Mouse (Mus musculus): ENCODE measurements around the gene D17H6S53E. TPM values are rescaled to one million over a fixed set of nuclear protein-coding genes. Genes with fewer than 3 reads are reported as not detected.

D17H6S53E gene
- polyA plus RNA-seq, 1 experiment, result 12.1 TPM

- TF ChIP-seq POLR2A (IDR thresholded peaks at IDR 0.05; ENCODE audit: borderline replicate concordance, extremely low read depth, low read depth, low read length) (no peak), CTCF (IDR thresholded peaks at IDR 0.05; ENCODE audit: insufficient read depth, low read length) (no peak)
- Histone ChIP-seq H3K4me1 (ENCODE audit: control insufficient read depth, insufficient read depth, low read length) (peaks cover 23% of the 10 kb centered on the region), H3K4me3 (replicated peaks; ENCODE audit: extremely low read depth, low read depth, low read length) (peak overlapping the region; percentile 92)
- under 1% methylated on average over 27 of the region's 28 CpGs for WGBS
- DNase-seq, result no peak
Measured at GRCm38 (mm10) chr17:35164218-35164567, 38.0 kb downstream of the D17H6S53E start.

GRCm38 (mm10) chr17:35164568-35165450, 38.6 kb downstream of the D17H6S53E start, which contains the start of gene Prrc2a:
Gene Prrc2a, minus strand, starts transcription at chr17:35164897.
- WGBS, result 1% methylated on average over 73 of the region's 89 CpGs
- Histone ChIP-seq H3K4me3 (replicated peaks; ENCODE audit: extremely low read depth, low read depth, low read length) (peak within 1 kb of the TSS; percentile 92), H3K4me1 (ENCODE audit: control insufficient read depth, insufficient read depth, low read length) (peaks cover 23% of the 10 kb centered on the region)
- TF ChIP-seq CTCF (IDR thresholded peaks at IDR 0.05; ENCODE audit: insufficient read depth, low read length) (no peak), POLR2A (IDR thresholded peaks at IDR 0.05; ENCODE audit: borderline replicate concordance, extremely low read depth, low read depth, low read length) (peak; percentile 96; the same call in 1 of the 2 replicates)
- peak; percentile 96 for DNase-seq

GRCm38 (mm10) chr17:35165451-35166155, 39.4 kb downstream of the D17H6S53E start:
- WGBS, result 16% methylated on average over 12 of the region's 12 CpGs
- peak overlapping the region; percentile 70 for H3K4me3 ChIP-seq (replicated peaks; ENCODE audit: extremely low read depth, low read depth, low read length)
- peaks cover 23% of the 10 kb centered on the region for H3K4me1 ChIP-seq (ENCODE audit: control insufficient read depth, insufficient read depth, low read length)
- no peak for DNase-seq
- TF ChIP-seq CTCF (IDR thresholded peaks at IDR 0.05; ENCODE audit: insufficient read depth, low read length), result no peak
- no peak for TF ChIP-seq POLR2A (IDR thresholded peaks at IDR 0.05; ENCODE audit: borderline replicate concordance, extremely low read depth, low read depth, low read length)

GRCm38 (mm10) chr17:35166352-35167035, 40.3 kb downstream of the D17H6S53E start:
- TF ChIP-seq CTCF (IDR thresholded peaks at IDR 0.05; ENCODE audit: insufficient read depth, low read length), result peak; percentile 41; the same call in 1 of the 2 replicates
- TF ChIP-seq POLR2A (IDR thresholded peaks at IDR 0.05; ENCODE audit: borderline replicate concordance, extremely low read depth, low read depth, low read length), result no peak
- Histone ChIP-seq H3K4me1 (ENCODE audit: control insufficient read depth, insufficient read depth, low read length) (peaks cover 21% of the 10 kb centered on the region), H3K4me3 (replicated peaks; ENCODE audit: extremely low read depth, low read depth, low read length) (no peak overlapping the region)
- peak; percentile 50 for DNase-seq
- 71% methylated on average over 8 of the region's 8 CpGs for WGBS

GRCm38 (mm10) chr17:35167794-35168193, 41.6 kb downstream of the D17H6S53E start:
- Histone ChIP-seq H3K4me1 (ENCODE audit: control insufficient read depth, insufficient read depth, low read length) (peaks cover 10% of the 10 kb centered on the region), H3K4me3 (replicated peaks; ENCODE audit: extremely low read depth, low read depth, low read length) (no peak overlapping the region)
- 89% methylated on average over 7 of the region's 7 CpGs for WGBS
- DNase-seq, result no peak
- TF ChIP-seq POLR2A (IDR thresholded peaks at IDR 0.05; ENCODE audit: borderline replicate concordance, extremely low read depth, low read depth, low read length) (no peak), CTCF (IDR thresholded peaks at IDR 0.05; ENCODE audit: insufficient read depth, low read length) (no peak)

GRCm38 (mm10) chr17:35168541-35169207, 42.5 kb downstream of the D17H6S53E start:
- H3K4me1 ChIP-seq (ENCODE audit: control insufficient read depth, insufficient read depth, low read length), result peaks cover 6% of the 10 kb centered on the region; the same call in 1 of the 2 replicates
- DNase-seq, result no peak
- 9% methylated on average over 4 of the region's 4 CpGs for WGBS
- H3K4me3 ChIP-seq (replicated peaks; ENCODE audit: extremely low read depth, low read depth, low read length), result no peak overlapping the region
- TF ChIP-seq CTCF (IDR thresholded peaks at IDR 0.05; ENCODE audit: insufficient read depth, low read length) (no peak), POLR2A (IDR thresholded peaks at IDR 0.05; ENCODE audit: borderline replicate concordance, extremely low read depth, low read depth, low read length) (no peak)

- 62% methylated on average over 11 of the region's 11 CpGs for WGBS
- no peak for DNase-seq
- TF ChIP-seq CTCF (IDR thresholded peaks at IDR 0.05; ENCODE audit: insufficient read depth, low read length) (no peak), POLR2A (IDR thresholded peaks at IDR 0.05; ENCODE audit: borderline replicate concordance, extremely low read depth, low read depth, low read length) (no peak)
- H3K4me3 ChIP-seq (replicated peaks; ENCODE audit: extremely low read depth, low read depth, low read length), result no peak overlapping the region
- peaks cover 3% of the 10 kb centered on the region; the same call in 1 of the 2 replicates for H3K4me1 ChIP-seq (ENCODE audit: control insufficient read depth, insufficient read depth, low read length)
Measured at GRCm38 (mm10) chr17:35172445-35173234, 46.5 kb downstream of the D17H6S53E start.

- DNase-seq, result no peak
- Histone ChIP-seq H3K4me1 (ENCODE audit: control insufficient read depth, insufficient read depth, low read length) (peaks cover 3% of the 10 kb centered on the region; the same call in 1 of the 2 replicates), H3K4me3 (replicated peaks; ENCODE audit: extremely low read depth, low read depth, low read length) (no peak overlapping the region)
- TF ChIP-seq CTCF (IDR thresholded peaks at IDR 0.05; ENCODE audit: insufficient read depth, low read length) (no peak), POLR2A (IDR thresholded peaks at IDR 0.05; ENCODE audit: borderline replicate concordance, extremely low read depth, low read depth, low read length) (no peak)
- WGBS, result 78% methylated on average over 3 of the region's 3 CpGs
Measured at GRCm38 (mm10) chr17:35173329-35173728, 47.2 kb downstream of the D17H6S53E start.
